Mouse (Mus musculus) ES-E14 (cell line): Measurements from ENCODE around the gene Gnb5.

Experiments used
- CHD2 ChIP-seq: IDR thresholded peaks from 2 replicates; pipeline ENCODE4 v1.6.1; 2014; ENCODE audit warnings: mild to moderate bottlenecking, low read depth, low read length, inconsistent platforms
- ZC3H11A ChIP-seq: IDR thresholded peaks from 2 replicates; pipeline ENCODE4 v1.6.1; 2012; ENCODE audit warnings: low read depth, mild to moderate bottlenecking, inconsistent platforms, low read length, borderline replicate concordance

DNA sequence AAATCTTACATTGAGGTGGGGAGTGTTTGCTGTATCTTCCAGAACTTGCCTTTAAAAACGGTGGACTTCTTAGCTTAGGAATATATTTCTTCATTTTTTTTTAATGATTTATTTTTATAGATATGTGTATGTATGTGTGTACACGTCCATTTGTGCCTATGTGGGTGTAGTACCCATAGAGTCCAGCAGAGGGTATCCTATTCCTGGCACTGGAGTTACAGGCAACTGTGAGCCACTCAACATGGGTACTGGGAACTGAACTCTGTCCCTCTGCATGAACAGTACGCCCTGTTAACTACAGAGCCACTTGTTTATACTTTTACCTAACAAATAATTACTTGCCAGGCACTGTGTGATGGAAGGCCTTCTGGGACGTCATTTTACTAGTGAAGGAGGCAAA lies 46.4 kb upstream of the Gnb5 start:
- no peak for TF ChIP-seq ZC3H11A
- TF ChIP-seq CHD2 = no peak
